Mouse (Mus musculus) kidney, adult 10 weeks (tissue): ENCODE results near the gene Gm10668. TPM values are rescaled to one million over a fixed set of nuclear protein-coding genes. Genes with fewer than 3 reads are reported as not detected.

Experiments
- polyA plus RNA-seq: library from polyadenylated mRNA; stranded (reverse); fragments of 350-450 nt; fragmentation: Illumina TruSeq; extraction: RNeasy Lipid Tissue Mini Kit (QIAGEN cat#74804); gene quantifications from one replicate; pipeline ENCODE4 v1.2.3, GENCODE M21; 2014; ENCODE audit warnings: low read depth, low replicate concordance

The Gm10668 gene
- not detected for polyA plus RNA-seq

DNA sequence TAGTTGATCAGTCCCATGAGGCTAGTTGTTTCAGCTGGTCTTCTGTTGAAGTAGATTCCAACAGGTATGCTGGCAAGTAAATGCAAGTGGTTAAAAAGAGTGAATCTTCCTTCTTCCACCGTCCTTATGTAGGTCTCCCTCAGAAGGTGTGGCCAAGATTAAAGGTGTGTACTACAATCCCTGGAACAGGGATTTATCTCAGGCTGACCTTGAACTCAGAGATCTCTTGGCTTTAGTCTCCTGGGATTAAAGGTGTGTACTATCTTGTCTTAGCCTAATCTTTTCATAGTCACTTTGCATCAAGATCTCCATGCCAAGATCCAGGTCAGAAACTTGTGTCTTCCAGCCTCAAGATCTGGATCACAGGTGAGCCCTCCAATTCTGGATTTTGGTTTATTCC, at the start of gene Gm10668:
TSS of gene Gm10668 (minus strand) at position 101 of the 400 bp plus-strand sequence.

DNA sequence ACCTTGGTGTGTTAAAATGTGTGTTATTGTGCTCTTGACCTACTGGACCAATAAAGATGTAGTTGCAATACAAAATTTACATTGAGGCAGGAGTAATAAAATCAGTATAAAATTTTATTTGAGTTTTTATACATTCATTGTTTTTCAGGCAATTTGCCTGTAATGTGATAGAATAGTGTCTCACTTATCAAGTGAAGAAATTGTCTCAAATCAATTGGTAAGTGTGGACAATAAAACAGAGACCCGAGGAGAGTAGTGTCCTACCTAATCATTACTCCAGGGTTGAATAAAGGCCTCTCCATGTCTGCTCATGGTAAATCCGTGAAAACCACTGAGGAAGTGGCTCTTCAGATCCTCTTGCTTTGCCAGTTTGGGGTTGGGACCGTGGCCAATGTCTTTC, 40.5 kb upstream of the Gm10668 start, which contains the start of gene Vmn1r112:
TSS of gene Vmn1r112 (plus strand) at position 301 of the 400 bp plus-strand sequence.

DNA sequence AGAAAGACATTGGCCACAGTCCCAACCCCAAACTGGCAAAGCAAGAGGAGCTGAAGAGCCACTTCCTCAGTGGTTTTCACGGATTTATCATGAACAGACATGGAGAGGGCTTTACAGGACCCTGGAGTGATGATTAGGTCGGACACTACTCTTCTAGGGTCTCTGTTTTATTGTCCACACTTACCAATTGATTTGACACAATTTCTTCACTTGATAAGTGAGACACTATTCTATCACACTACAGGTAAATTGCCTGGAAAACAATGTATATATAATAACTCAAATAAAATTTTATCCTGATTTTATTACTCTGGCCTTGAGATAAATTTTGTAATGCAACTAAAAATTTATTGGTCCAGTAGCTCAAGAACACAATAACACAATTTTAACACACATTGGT, 27.3 kb downstream of the Gm10668 start, which contains the start of gene Vmn1r111:
TSS of gene Vmn1r111 (minus strand) at position 101 of the 400 bp plus-strand sequence.

Other genes starting within 250 kb of the Gm10668 start
- not detected for gene Vmn1r103, start 220.1 kb downstream of the Gm10668 start, polyA plus RNA-seq
- not detected for gene Vmn1r104, start 196.8 kb downstream of the Gm10668 start, polyA plus RNA-seq
- not detected for gene Gm5726, start 184.9 kb downstream of the Gm10668 start, polyA plus RNA-seq
- not detected for gene Gm4141, start 154.4 kb downstream of the Gm10668 start, polyA plus RNA-seq
- gene Gm4513, start 131.6 kb downstream of the Gm10668 start, polyA plus RNA-seq = not detected
- not detected for gene Vmn1r107, start 61.7 kb downstream of the Gm10668 start, polyA plus RNA-seq
- not detected for gene Vmn1r111, start 27.4 kb downstream of the Gm10668 start, polyA plus RNA-seq
- gene Vmn1r112, start 40.6 kb upstream of the Gm10668 start, polyA plus RNA-seq = not detected
- not detected for gene Vmn1r113, start 56.7 kb upstream of the Gm10668 start, polyA plus RNA-seq
- gene Vmn1r114, start 81.6 kb upstream of the Gm10668 start, polyA plus RNA-seq = not detected
- not detected for gene Vmn1r115, start 114.4 kb upstream of the Gm10668 start, polyA plus RNA-seq
- not detected for gene Vmn1r116, start 141.6 kb upstream of the Gm10668 start, polyA plus RNA-seq
- not detected for gene Vmn1r117, start 153.5 kb upstream of the Gm10668 start, polyA plus RNA-seq
- not detected for gene Vmn1r118, start 181.7 kb upstream of the Gm10668 start, polyA plus RNA-seq